Mouse (Mus musculus) testis, adult 2 months (tissue): ENCODE measurements around the gene Tmbim1.

Experiments used
- CTCF ChIP-seq: fragments of 200-500 bp; IDR thresholded peaks from 2 replicates; pipeline ENCODE4 v1.5.1; 2012; ENCODE audit warnings: low read depth, mild to moderate bottlenecking, inconsistent platforms, low read length, moderate library complexity; ENCODE audit not compliant: control insufficient read depth, insufficient read depth, insufficient replicate concordance
- POLR2A ChIP-seq: fragments of 200-500 bp; IDR thresholded peaks from 2 replicates; pipeline ENCODE4 v1.6.1; 2012; ENCODE audit warnings: low read depth, mild to moderate bottlenecking, inconsistent platforms, low read length, moderate library complexity; ENCODE audit not compliant: control insufficient read depth

- no peak for TF ChIP-seq CTCF
- TF ChIP-seq POLR2A = no peak
These were observed 42.9 kb downstream of the Tmbim1 start for GRCm38 (mm10) chr1:74262510-74262909.
